9 mouse cellular contexts compared by ENCODE assay signal in the genomic region with DNA sequence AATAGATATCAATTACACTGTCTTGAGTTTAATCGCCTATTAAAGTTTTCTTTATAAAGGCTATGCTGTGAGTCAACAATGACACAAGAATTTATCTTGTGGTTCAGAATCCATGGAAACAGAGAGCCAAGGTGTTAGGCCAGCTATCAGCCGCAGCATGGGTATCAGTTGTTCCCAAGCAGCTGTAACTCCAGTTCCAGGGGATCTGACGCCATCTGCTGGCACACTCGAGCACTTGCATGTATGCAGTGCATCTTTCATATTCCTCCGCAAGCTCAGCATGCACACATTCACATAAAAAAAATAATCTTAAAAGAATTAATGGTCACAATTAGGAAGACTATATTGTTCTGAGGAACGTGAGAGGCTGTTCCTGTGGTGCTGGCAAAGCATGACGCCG. TPM values are rescaled to one million over a fixed set of nuclear protein-coding genes. Genes with fewer than 3 reads are reported as not detected.
DNase-seq lines count a peak whose midpoint lies in the region; ATAC-seq and TF ChIP-seq lines count a peak whose summit lies in the region.
"Had no signal": no experiment of that assay in that cellular context is flagged by ENCODE, and none has a peak within 500 bp of the region (broad histone marks: within the 10 kb centered on the region; RNA-seq: fewer than 3 reads in every experiment).

No protein-coding gene starts in this region.

- DNase-seq in cerebellum, adult 11 months, result peak; percentile 11
- no peak for DNase-seq in cerebellum, adult 9-11 months
- peak; percentile 86 for DNase-seq in midbrain, embryonic 11.5 days (ENCODE audit: low spot score, missing footprints)
- peak; percentile 30 to 36 for DNase-seq in cerebellum, adult 2 months
- DNase-seq in gonadal fat pad, adult 2 months (ENCODE audit: low read depth), result peak; percentile 20
- DNase-seq in spleen, adult 18-20 months, result no peak

- H3K27me3 ChIP-seq in midbrain, embryonic 11.5 days (ENCODE audit: control insufficient read depth, insufficient read depth, low read length), result no peaks in the 10 kb centered on the region
- no peaks in the 10 kb centered on the region for H3K27me3 ChIP-seq in midbrain, embryonic 15.5 days (replicated peaks)
- no peaks in the 10 kb centered on the region; the same call in 1 of the 2 replicates for H3K27me3 ChIP-seq in cerebellum, adult 2 months (ENCODE audit: control insufficient read depth, insufficient read depth, low read length)
- H3K27me3 ChIP-seq: megakaryocyte, embryonic 14.5 days had no signal

- H3K9me3 ChIP-seq in midbrain, embryonic 11.5 days (ENCODE audit: control insufficient read depth, low read length), result no peaks in the 10 kb centered on the region
- H3K9me3 ChIP-seq in midbrain, embryonic 15.5 days, result no peaks in the 10 kb centered on the region
- H3K9me3 ChIP-seq: megakaryocyte, embryonic 14.5 days had no signal

- H3K4me3 ChIP-seq in midbrain, embryonic 11.5 days (ENCODE audit: low read depth, low read length), result no peak overlapping the region
- H3K4me3 ChIP-seq in midbrain, embryonic 15.5 days, result no peak overlapping the region
- no peak overlapping the region for H3K4me3 ChIP-seq in cerebellum, adult 2 months (replicated peaks; ENCODE audit: insufficient read depth, low read depth, low read length)
- H3K4me3 ChIP-seq: megakaryocyte, embryonic 14.5 days had no signal

- 36% methylated on average over 8 of the region's 8 CpGs for WGBS in midbrain, embryonic 11.5 days
- 34% methylated on average over 8 of the region's 8 CpGs for WGBS in midbrain, embryonic 15.5 days
- 11% methylated on average over 8 of the region's 8 CpGs for WGBS in cerebellum, adult 2 months

- H3K27ac ChIP-seq in midbrain, embryonic 11.5 days (ENCODE audit: low read depth, low read length), result no peak overlapping the region
- no peak overlapping the region for H3K27ac ChIP-seq in midbrain, embryonic 15.5 days
- H3K27ac ChIP-seq in cerebellum, adult 2 months (ENCODE audit: insufficient read depth, low read length), result no peak overlapping the region

- no peaks in the 10 kb centered on the region for H3K36me3 ChIP-seq in midbrain, embryonic 11.5 days (ENCODE audit: control insufficient read depth, insufficient read depth, low read length)
- H3K36me3 ChIP-seq in midbrain, embryonic 15.5 days (replicated peaks), result no peaks in the 10 kb centered on the region

- no peak overlapping the region for H3K4me2 ChIP-seq in midbrain, embryonic 11.5 days
- no peak overlapping the region for H3K4me2 ChIP-seq in midbrain, embryonic 15.5 days

- H3K9ac ChIP-seq in midbrain, embryonic 11.5 days (ENCODE audit: low read length), result no peak overlapping the region
- no peak overlapping the region for H3K9ac ChIP-seq in midbrain, embryonic 15.5 days

- no peak for TF ChIP-seq POLR2A in cerebellum, adult 2 months (IDR thresholded peaks at IDR 0.05; ENCODE audit: borderline replicate concordance, insufficient read depth, low read length)

- no peak for ATAC-seq in midbrain, embryonic 11.5 days (ENCODE audit: low FRiP score)
- ATAC-seq in midbrain, embryonic 15.5 days (replicated peaks), result no peak
- 0 out of 2 replicates have a peak, but pooled peaks have one; percentile 39 for ATAC-seq in megakaryocyte progenitor cell, adult 5-6 weeks (replicated peaks; ENCODE audit: poor library complexity)

- no peaks in the 10 kb centered on the region for H3K4me1 ChIP-seq in midbrain, embryonic 11.5 days (ENCODE audit: control insufficient read depth, insufficient read depth, low read length)
- H3K4me1 ChIP-seq in midbrain, embryonic 15.5 days, result no peaks in the 10 kb centered on the region
- no peaks in the 10 kb centered on the region for H3K4me1 ChIP-seq in cerebellum, adult 2 months (ENCODE audit: control insufficient read depth, insufficient read depth, low read length)
- H3K4me1 ChIP-seq: megakaryocyte, embryonic 14.5 days had no signal

- TF ChIP-seq CTCF in cerebellum, adult 2 months (IDR thresholded peaks at IDR 0.05; ENCODE audit: borderline replicate concordance, insufficient read depth, low read depth, low read length), result peak; percentile 81

RNA-seq across cellular contexts. Expression of a gene that starts 45.5 kb away (rescaled TPM):
- polyA plus RNA-seq in midbrain, embryonic 11.5 days (2014; fragmentation: Nextera tagmentation; extraction: Ambion mirVana), result 1.1 and 1.3 TPM in 2 replicates
- 18.7 and 19.5 TPM in 2 replicates for polyA plus RNA-seq in midbrain, embryonic 15.5 days (2015; fragmentation: Nextera tagmentation; extraction: Ambion mirVana)
- 40.4 and 45.6 TPM in 2 replicates for polyA plus RNA-seq in cerebellum, adult 2 months (2012; rRNA removed)
- 6.0 and 6.8 TPM in 2 replicates for polyA plus RNA-seq in gonadal fat pad, adult 2 months (2012; rRNA removed)
- total RNA-seq in megakaryocyte progenitor cell, adult 5-6 weeks (2015), result not detected in 2 replicates
- total RNA-seq in megakaryocyte progenitor cell, adult 5-6 weeks (2017), result not detected in 2 replicates

Comparison
In these comparisons a context has a peak if more than half of its experiments do, and no peak if none do; other contexts are left out.
1. DNase-seq: peak in cerebellum, adult 11 months (single experiment), midbrain, embryonic 11.5 days (single experiment), cerebellum, adult 2 months (2 of 2) and gonadal fat pad, adult 2 months (single experiment); none in cerebellum, adult 9-11 months (single experiment) and spleen, adult 18-20 months (0 of 2).